Mouse (Mus musculus) heart, embryonic 10.5 days (tissue): ENCODE measurements around the gene Wfikkn2. TPM values are rescaled to one million over a fixed set of nuclear protein-coding genes. Genes with fewer than 3 reads are reported as not detected.
A peak's percentile ranks its signal among the peaks of the same experiment; 100 is the strongest.
"Not testable (repeated sequence)": the region's sequence is repeated elsewhere in the genome, so short reads cannot be mapped to it uniquely, and the experiment has no call there.

Experiments used
- DNase-seq: peaks from one replicate; pipeline ENCODE4 v3.0.0-alpha.2; 2017; ENCODE audit warnings: low spot score
- H3K27ac ChIP-seq: fragments of 300-500 bp; sonication (generic); 2 replicates; pipeline ENCODE4 v1.5.1; 2016; ENCODE audit warnings: mild to moderate bottlenecking
- H3K27me3 ChIP-seq: fragments of 300-500 bp; sonication (generic); 2 replicates; pipeline ENCODE4 v1.6.1; 2016; ENCODE audit warnings: mild to moderate bottlenecking; ENCODE audit not compliant: poor library complexity, insufficient read depth, severe bottlenecking
- H3K36me3 ChIP-seq: fragments of 300-500 bp; sonication (generic); 2 replicates; pipeline ENCODE4 v1.6.1; 2016; ENCODE audit warnings: mild to moderate bottlenecking, moderate library complexity
- H3K4me1 ChIP-seq: fragments of 300-500 bp; sonication (generic); 2 replicates; pipeline ENCODE4 v1.6.1; 2016; ENCODE audit warnings: mild to moderate bottlenecking
- H3K4me3 ChIP-seq: fragments of 300-500 bp; sonication (generic); 2 replicates; pipeline ENCODE4 v1.5.1; 2016; ENCODE audit warnings: mild to moderate bottlenecking, moderate library complexity
- H3K9me3 ChIP-seq: fragments of 300-500 bp; sonication (generic); 2 replicates; pipeline ENCODE4 v1.6.1; 2016; ENCODE audit warnings: mild to moderate bottlenecking, moderate library complexity
- WGBS: fragments of 180-500 bp; shearing (Covaris S2); methylation state at CpG from one replicate; pipeline ENCODE4 v1.1.7; 2016; 5-methylcytosine and 5-hydroxymethylcytosine counted together
- polyA plus RNA-seq: library from polyadenylated mRNA; unstranded; fragments of >200 nt; fragmentation: Nextera tagmentation; extraction: Ambion mirVana; gene quantifications from 2 replicates; pipeline ENCODE4 v1.2.1, GENCODE M21; 2016

The Wfikkn2 gene
- polyA plus RNA-seq, 1 experiment from 2014 or later: 0.59 TPM

DNA sequence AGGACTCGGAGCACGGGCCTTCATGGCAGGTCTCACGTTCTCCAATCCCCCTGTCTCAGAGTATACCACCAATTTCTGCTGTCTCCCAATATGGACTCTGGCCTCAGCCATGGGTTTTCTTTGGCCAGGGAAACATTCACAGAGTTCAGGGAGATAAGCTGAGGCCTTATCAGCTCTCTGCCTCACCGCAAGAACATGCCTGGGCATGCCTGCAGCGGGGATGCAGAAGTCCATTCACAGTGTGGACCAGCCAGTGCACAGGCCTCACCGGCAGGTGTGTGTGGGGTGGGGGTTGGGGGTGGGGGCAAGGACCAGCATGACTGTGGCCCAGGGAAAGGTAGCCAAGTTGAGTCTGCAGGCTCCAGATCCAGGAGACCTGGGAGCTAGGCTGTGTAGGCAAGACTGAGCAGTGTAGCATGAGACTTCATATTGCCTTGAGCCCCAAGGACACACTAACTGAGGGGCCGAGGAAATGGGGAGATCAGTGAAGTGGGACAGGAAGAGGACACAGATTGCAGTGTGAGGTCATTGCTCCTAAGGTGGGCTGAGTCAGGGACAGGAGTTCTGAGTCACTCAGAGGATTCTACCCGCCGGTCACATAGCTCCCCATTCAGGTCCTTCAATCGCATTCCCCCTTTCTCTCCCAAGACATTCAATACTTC lies 28.5 kb upstream of the Wfikkn2 start:
- DNase-seq: peak; percentile 87
- H3K27ac ChIP-seq: peak overlapping the region; percentile 84
- no peaks in the 10 kb centered on the region for H3K27me3 ChIP-seq
- H3K9me3 ChIP-seq: no peaks in the 10 kb centered on the region
- H3K36me3 ChIP-seq: no peaks in the 10 kb centered on the region
- 0 out of 2 replicates have a peak overlapping the region, but pooled peaks have one; percentile 24 for H3K4me3 ChIP-seq
- WGBS: 58% methylated on average over 10 of the region's 10 CpGs
- peaks cover 27% of the 10 kb centered on the region for H3K4me1 ChIP-seq

DNA sequence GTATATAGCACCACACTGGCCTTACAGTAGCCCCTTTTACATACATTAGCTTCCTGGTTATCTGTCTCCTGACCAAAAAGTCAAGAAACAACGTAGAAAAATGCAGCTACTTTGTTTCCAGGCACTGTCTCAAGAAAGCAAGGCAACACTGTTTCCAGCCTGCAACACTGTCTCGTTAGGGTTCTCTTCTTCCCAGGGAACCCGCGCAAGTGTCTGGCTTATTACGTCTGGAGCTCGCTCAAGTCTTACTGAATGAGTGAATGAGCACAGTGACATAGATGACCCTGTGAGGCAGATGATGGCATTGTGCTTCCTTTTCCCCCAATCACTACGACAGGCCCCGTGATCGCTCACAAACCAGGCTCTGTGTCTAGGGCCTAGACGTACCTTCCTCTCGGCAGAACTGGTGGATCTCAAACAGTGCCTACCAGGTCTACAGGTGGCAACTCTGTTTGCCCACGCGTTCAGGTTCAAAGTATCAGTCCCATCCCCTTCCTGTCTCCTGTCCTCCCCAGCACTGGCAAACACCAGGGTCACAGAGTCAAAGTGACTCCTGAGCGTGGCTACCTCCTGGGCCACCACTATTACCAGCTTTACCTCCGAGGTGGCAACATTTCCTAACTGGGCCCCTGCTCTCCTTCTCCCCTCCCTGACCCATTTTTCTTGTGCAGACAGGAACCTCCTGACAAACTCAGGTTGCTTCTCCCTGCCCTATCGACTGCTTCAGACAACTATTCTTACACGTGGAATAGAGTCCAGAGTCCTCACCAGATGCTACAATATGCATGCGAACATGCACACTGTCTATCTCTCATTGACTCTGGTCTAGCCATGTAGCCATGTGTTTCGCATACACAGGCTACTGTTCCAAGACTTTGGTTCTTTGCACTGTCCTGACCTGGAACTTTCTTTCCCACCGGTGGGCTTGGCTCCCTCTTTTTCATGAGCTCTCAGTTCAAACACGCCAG lies 27.4 kb upstream of the Wfikkn2 start:
- Histone ChIP-seq H3K4me1 (peaks cover 27% of the 10 kb centered on the region), H3K27me3 (no peaks in the 10 kb centered on the region), H3K36me3 (no peaks in the 10 kb centered on the region), H3K4me3 (no peak overlapping the region), H3K9me3 (no peaks in the 10 kb centered on the region), H3K27ac (0 out of 2 replicates have a peak overlapping the region, but pooled peaks have one; percentile 84)
- 87% methylated on average over 21 of the region's 21 CpGs for WGBS
- DNase-seq: no peak

DNA sequence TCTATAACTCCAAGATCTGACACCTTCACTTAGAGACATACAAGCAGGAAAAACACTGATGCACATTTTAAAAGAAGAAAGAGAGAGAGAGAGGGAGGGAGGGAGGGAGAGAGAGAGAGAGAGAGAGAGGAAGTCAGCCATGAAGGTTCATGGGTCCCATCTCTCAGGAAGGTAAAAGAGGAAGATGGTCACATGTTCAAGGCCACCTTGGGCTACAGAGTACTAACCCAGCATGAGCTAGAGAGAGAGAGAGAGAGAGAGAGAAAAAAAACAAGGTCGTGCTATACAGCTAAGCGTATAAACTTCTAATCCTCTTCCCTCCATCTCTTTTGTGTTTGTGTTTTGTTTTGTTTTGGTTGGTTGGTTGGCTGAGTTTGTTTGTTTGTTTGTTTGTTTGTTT lies 25.2 kb upstream of the Wfikkn2 start:
- no peaks in the 10 kb centered on the region for H3K36me3 ChIP-seq
- H3K9me3 ChIP-seq: no peaks in the 10 kb centered on the region
- no peak overlapping the region for H3K4me3 ChIP-seq
- H3K27ac ChIP-seq: no peak overlapping the region
- peaks cover 21% of the 10 kb centered on the region for H3K4me1 ChIP-seq
- no peaks in the 10 kb centered on the region for H3K27me3 ChIP-seq
- no peak for DNase-seq
- WGBS: 83% methylated on average over 2 of the region's 2 CpGs

DNA sequence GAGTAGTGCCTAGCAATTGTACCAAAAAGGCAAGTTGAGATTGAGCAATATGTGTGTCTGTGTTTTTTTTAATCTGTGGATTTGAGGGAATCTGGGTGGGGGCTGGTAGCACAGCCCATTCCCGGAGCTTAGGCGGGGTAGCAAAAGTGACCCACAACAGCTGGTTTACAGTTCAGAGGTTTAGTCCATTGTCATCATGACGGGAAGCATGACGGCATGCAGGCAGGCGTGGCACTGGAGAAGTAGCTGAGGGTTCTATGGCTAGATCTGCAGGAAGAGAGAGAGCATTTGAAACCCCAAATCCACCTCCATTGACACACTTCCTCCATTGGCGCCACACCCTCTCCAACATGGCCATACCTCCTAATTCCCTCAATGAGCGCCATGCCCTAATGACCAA lies 24.1 kb upstream of the Wfikkn2 start:
- WGBS: 90% methylated on average over 7 of the region's 7 CpGs
- no peaks in the 10 kb centered on the region for H3K9me3 ChIP-seq
- no peak overlapping the region for H3K4me3 ChIP-seq
- H3K36me3 ChIP-seq: no peaks in the 10 kb centered on the region
- DNase-seq: no peak
- H3K27me3 ChIP-seq: no peaks in the 10 kb centered on the region
- H3K4me1 ChIP-seq: peaks cover 24% of the 10 kb centered on the region
- H3K27ac ChIP-seq: no peak overlapping the region

DNA sequence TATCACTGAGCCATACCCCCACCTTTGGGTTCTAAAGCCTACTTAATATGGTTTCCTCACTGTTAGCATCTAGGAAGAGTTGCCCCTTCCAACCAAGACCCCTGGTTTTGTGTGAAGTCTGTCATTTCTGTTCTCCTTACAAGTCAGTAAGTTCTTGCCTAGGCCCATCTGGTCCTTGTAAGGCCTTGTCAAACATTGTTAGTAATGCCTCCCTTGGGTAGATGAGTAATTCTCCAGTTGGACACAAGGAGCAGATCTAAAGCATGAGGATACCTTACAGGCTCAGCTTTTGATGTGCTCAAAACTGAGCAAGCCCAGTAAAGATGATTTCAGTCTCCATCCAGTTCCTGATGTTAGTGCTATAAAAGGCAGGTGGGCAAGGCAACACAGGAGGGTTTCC lies 23.0 kb upstream of the Wfikkn2 start:
- Histone ChIP-seq H3K4me3 (no peak overlapping the region), H3K4me1 (peaks cover 19% of the 10 kb centered on the region), H3K36me3 (no peaks in the 10 kb centered on the region), H3K27ac (no peak overlapping the region), H3K9me3 (no peaks in the 10 kb centered on the region), H3K27me3 (no peaks in the 10 kb centered on the region)
- no peak for DNase-seq

DNA sequence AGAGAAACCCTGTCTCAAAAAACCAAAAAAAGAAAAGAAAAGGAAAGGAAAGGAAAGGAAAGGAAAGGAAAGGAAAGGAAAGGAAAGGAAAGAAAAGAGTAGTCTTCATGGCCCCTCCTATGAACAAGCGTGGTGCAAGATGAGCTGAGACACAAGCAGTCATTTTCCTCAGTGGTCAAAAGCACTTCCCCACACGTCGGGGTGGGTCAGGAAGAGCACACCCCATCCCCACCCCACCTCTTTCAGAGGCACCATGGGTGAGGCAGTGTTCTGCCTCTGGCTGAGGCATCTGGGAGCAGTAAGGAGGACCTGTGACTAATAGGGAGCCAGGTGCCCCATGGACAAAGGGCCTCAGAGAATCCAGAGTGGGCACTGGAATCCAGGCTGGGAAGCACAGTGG lies 20.4 kb upstream of the Wfikkn2 start:
- WGBS: 74% methylated on average over 3 of the region's 3 CpGs
- not testable (repeated sequence) for H3K9me3 ChIP-seq, H3K27ac ChIP-seq, H3K4me3 ChIP-seq, DNase-seq, H3K36me3 ChIP-seq, H3K27me3 ChIP-seq
- peaks cover 16% of the 10 kb centered on the region for H3K4me1 ChIP-seq

DNA sequence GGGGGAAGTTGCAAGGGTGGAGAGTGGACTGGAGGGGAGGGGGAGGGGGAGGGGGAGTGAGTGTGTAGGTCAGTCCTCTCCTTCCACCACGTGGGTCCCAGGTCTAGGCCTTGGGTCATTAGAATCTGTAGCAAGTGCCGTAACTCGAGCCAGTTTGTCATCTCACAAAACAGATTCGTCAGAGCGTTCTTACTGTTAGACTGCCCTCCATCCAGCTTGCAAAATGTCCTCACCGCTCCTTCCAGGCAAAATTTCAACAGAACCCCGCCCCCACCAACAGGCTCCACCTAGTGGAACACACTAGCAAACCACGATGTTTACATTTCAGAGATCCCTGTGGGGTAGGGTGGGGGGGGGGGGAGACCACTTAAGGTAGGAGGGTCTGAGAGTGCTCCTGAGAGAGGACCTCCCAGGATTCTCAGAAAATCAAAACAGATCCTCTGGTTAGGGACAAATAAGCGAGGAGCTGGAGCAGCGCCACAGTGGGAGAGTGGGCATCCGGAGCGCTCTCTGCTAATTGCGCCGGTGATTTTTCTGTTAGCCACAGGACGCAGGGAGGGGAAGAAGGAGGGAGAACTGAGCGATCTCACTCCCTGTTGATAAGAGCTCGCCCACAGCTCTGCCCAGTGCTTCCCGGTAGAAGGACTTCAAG lies 19.5 kb upstream of the Wfikkn2 start:
- Histone ChIP-seq H3K36me3 (no peaks in the 10 kb centered on the region), H3K27ac (peak overlapping the region; percentile 75), H3K4me3 (peak overlapping the region; percentile 56), H3K27me3 (no peaks in the 10 kb centered on the region), H3K9me3 (no peaks in the 10 kb centered on the region), H3K4me1 (peaks cover 16% of the 10 kb centered on the region)
- no peak for DNase-seq
- 1% methylated on average over 18 of the region's 18 CpGs for WGBS

DNA sequence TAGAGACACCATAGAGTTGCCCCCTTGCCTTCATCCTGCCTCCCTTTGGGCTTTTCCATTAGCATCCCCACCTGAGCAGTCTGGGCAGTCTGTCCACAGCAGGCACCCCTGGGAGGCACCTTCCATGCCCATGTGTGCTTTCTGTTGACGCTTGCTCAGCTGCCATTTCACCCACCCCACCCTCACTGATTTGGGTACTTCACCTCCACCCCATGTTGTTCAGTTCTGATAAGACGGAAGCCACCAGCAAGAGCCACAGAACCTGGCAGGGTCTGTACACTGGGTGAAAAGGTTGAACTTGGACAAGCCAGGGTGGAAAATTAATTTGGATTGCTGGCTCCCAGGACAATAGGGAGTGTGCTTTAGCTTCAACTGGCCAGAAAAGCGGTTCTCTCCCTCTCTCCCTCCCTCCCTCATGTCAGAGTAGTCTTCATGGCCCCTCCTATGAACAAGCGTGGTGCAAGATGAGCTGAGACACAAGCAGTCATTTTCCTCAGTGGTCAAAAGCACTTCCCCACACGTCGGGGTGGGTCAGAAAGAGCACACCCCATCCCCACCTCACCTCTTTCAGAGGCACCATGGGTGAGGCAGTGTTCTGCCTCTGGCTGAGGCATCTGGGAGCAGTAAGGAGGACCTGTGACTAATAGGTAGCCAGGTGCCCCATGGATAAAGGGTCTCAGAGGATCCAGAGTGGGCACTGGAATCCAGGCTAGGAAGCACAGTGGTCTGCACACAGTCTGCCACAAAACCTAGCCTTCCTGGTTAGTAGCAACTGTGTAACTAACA lies 16.0 kb upstream of the Wfikkn2 start:
- WGBS: 74% methylated on average over 6 of the region's 6 CpGs
- H3K36me3 ChIP-seq: no peaks in the 10 kb centered on the region
- H3K4me3 ChIP-seq: no peak overlapping the region
- no peak for DNase-seq
- H3K27ac ChIP-seq: no peak overlapping the region
- peaks cover 16% of the 10 kb centered on the region for H3K4me1 ChIP-seq
- H3K9me3 ChIP-seq: no peaks in the 10 kb centered on the region
- H3K27me3 ChIP-seq: no peaks in the 10 kb centered on the region

DNA sequence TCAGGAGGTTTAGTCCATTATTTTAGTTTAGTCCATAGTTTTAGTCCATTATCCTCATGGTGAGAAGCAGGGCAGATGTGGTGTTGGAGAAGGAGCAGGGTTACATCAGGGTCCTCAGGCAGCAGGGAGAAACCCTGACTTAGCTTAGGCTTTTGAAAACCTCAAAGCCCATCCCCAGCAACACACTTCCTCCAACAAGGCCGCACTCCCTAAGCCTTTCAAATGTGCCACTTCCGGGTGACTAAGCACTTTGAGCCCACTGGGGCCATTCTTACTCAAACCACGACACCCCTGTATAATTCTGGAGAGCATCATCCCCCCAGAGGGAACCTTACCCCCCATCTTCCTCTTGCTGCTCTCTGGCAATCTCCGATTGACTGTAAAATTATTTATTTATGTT lies 14.0 kb upstream of the Wfikkn2 start:
- WGBS: 79% methylated on average over 4 of the region's 4 CpGs
- no peaks in the 10 kb centered on the region; the same call in 1 of the 2 replicates for H3K27me3 ChIP-seq
- no peaks in the 10 kb centered on the region for H3K36me3 ChIP-seq
- no peak for DNase-seq
- no peak overlapping the region for H3K4me3 ChIP-seq
- peaks cover 10% of the 10 kb centered on the region for H3K4me1 ChIP-seq
- H3K9me3 ChIP-seq: no peaks in the 10 kb centered on the region
- H3K27ac ChIP-seq: no peak overlapping the region

DNA sequence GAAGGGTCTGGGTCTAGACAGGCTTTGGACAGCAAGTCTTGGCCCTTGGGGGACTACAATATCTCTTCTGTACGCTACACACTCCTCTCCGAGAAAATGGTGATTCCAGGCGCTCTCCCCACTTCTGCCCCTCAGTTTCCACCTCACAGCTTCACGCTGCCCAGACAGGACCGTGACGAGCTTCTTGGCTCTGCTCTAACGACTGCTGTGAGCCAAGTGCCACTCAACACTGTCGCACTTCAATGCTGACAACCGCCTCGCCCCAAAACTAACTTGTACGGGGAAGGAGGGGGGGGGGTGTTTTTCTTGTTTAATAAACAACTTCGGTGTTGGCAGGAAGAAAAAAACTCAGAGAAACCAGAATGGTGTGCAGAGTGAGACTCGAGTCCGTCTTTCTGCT lies 12.2 kb upstream of the Wfikkn2 start:
- no peak for DNase-seq
- 71% methylated on average over 14 of the region's 14 CpGs for WGBS
- H3K4me1 ChIP-seq: 0 out of 2 replicates have a peak, but pooled peaks cover 5% of the 10 kb centered on the region
- H3K27me3 ChIP-seq: no peaks in the 10 kb centered on the region; the same call in 1 of the 2 replicates
- H3K4me3 ChIP-seq: no peak overlapping the region
- no peaks in the 10 kb centered on the region for H3K9me3 ChIP-seq
- H3K36me3 ChIP-seq: no peaks in the 10 kb centered on the region
- no peak overlapping the region for H3K27ac ChIP-seq

DNA sequence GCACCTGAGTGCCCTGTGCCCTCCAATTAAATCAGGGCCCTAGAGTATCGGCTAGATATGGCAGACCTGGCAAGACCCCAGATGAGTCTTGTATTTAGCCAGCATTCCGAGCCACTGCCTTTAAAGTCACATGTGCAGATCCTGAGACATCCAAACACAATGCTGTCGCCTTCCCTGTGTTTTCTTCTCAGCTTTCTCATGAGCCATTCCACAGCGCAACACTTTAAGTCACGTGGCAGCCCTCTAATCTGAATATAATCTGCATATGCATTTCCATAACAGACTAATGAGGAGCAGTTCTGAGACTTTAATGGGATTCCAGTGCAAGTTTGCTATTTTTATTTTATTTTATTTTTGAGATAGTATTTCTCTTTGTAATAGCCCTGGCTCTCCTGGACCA lies 9.9 kb upstream of the Wfikkn2 start:
- no peak overlapping the region for H3K27ac ChIP-seq
- 75% methylated on average over 5 of the region's 5 CpGs for WGBS
- H3K36me3 ChIP-seq: no peaks in the 10 kb centered on the region
- H3K9me3 ChIP-seq: no peaks in the 10 kb centered on the region
- H3K4me3 ChIP-seq: no peak overlapping the region
- DNase-seq: no peak
- H3K27me3 ChIP-seq: no peaks in the 10 kb centered on the region; the same call in 1 of the 2 replicates
- 0 out of 2 replicates have a peak, but pooled peaks cover 5% of the 10 kb centered on the region for H3K4me1 ChIP-seq

DNA sequence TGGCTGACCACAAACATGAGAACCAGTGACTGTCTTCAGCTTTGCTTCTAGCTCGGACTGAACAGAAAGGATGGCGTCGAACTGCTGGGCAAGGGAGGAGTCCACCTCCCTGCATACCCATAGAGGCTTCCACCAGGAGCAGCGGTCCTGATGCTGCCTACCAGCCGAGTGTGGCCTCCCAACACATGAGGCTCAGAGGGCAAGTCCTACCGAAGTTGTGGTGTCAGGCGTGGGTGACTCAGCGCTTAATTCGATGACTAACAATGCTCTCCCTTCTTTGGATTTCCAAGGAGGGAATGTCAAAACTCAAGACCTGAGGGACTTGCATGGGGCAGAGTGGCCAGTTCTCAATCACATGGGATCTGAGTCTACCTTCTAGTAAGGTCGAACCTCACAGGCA lies 7.9 kb upstream of the Wfikkn2 start:
- no peak overlapping the region for H3K27ac ChIP-seq
- no peak for DNase-seq
- H3K9me3 ChIP-seq: no peaks in the 10 kb centered on the region
- H3K4me3 ChIP-seq: no peak overlapping the region
- H3K4me1 ChIP-seq: 0 out of 2 replicates have a peak, but pooled peaks cover 5% of the 10 kb centered on the region
- H3K36me3 ChIP-seq: no peaks in the 10 kb centered on the region
- H3K27me3 ChIP-seq: no peaks in the 10 kb centered on the region; the same call in 1 of the 2 replicates
- WGBS: 86% methylated on average over 10 of the region's 10 CpGs
